Mouse (Mus musculus): Measurements from ENCODE around the gene Slc50a1. TPM values are rescaled to one million over a fixed set of nuclear protein-coding genes. Genes with fewer than 3 reads are reported as not detected.

Slc50a1 gene
- polyA plus RNA-seq, 1 experiment, result 7.0 TPM

DNA sequence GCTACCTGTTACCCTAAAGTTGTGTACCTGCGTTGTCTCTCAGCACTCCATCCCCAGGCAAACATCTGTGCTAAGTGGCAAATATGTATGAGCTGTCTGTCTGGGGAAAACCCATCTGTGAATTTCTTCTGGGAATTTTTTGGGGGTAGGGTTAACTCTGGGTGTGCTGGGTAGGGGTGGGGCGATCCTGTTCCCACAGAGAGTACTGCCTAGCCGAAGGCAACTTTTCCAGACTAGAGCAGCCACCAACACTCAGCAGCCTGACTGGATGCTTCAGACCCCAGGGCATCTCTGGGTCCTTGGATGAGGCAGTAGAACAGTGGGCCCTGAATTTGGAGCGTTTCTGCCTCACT lies 11.9 kb upstream of the Slc50a1 start:
- Histone ChIP-seq H3K36me3 (replicated peaks; ENCODE audit: low read length) (no peaks in the 10 kb centered on the region), H3K27me3 (replicated peaks) (peaks cover 90% of the 10 kb centered on the region), H3K4me1 (peaks cover 52% of the 10 kb centered on the region), H3K4me3 (replicated peaks) (no peak overlapping the region), H3K9me3 (no peaks in the 10 kb centered on the region)
- TF ChIP-seq FLI1 (IDR thresholded peaks at IDR 0.05; ENCODE audit: low read length) (no peak), GATA1 (IDR thresholded peaks at IDR 0.05; ENCODE audit: borderline replicate concordance, low read length) (no peak)

DNA sequence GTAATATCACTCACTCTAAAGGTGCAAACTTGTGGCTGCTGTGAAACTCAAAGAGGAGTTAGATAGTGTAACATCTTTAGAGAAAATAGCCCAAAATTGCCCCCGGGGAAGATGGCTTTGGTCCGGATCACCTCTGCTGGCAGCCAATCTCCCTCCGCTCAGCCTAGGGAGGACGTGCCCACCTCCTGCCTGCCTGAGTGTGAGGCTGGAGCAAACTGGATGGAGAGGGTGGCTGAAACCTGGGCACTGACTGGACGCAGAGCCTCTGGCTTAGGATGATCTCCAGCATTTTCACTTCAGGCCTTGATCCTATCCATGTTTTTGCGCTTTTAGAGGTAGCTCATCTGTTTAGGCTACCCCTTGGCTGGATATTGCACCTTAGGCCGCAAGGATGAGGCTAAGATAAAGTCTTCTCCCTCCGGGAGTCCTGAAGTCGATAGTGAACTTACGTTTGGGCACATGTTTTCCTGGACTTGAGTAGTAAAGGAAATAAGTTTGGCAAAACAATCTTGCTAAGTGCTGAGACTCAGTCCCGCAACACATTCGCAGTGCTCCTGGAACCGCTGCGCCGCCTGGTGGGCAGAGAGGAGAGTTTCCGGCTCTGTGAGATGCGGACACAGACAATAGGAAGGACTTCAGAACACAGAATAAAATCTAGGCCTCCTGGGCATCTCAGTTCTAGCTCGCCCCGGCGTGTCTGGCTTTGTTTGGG lies 11.4 kb upstream of the Slc50a1 start:
- Histone ChIP-seq H3K4me3 (replicated peaks) (peak overlapping the region; percentile 90), H3K4me1 (peaks cover 52% of the 10 kb centered on the region), H3K27me3 (replicated peaks) (peaks cover 91% of the 10 kb centered on the region), H3K36me3 (replicated peaks; ENCODE audit: low read length) (no peaks in the 10 kb centered on the region), H3K9me3 (no peaks in the 10 kb centered on the region)
- TF ChIP-seq FLI1 (IDR thresholded peaks at IDR 0.05; ENCODE audit: low read length), result no peak
- no peak for TF ChIP-seq GATA1 (IDR thresholded peaks at IDR 0.05; ENCODE audit: borderline replicate concordance, low read length)

DNA sequence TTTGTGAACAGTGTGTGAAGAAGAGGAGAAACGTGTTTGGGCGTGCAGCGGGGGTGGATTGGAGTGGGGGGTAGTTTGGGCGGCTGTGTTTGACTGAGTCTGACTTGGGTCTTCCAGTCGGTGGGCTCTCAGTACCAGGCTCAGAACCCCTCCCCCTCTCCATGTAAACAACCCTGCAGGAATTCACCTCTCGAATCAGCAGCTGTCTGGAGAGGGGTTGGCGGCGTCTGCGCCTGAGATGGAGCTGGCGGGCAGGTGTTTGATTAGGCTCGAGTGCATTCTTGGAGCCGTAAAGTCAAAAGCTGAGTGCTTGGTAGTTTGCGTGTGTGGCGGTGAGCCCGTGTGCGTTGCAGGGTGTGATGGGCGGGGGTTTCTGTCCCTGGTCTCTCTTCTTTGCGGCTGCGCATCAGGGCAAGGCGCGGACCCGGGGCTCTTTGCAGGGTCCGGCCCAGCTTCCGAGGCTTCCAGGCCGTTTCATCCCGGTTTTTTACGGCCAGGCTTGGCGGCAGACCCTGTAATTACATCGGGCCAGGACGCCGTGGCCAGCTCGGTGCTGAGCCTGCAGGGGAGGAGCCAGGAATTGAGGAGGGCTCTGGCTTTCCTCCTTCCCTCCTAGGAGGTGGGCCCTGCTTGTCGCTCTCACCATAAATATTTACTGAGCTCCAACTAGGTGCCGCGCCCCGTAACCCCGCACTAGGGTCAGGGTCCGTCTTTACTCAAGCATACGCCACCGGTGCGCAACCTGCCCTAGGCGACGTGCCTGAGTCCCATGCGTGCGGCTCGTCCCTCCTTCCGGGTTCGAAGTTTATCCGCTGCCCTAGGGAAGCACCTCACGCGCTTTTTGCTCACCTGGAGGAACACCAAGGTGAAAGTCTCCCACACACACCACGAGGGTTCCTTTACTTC lies 10.5 kb upstream of the Slc50a1 start, which contains the start of gene Efna1:
Efna1 (minus strand) TSS at position 537 of the 906 bp plus-strand sequence.
- Histone ChIP-seq H3K9me3 (no peaks in the 10 kb centered on the region), H3K4me3 (replicated peaks) (peak within 1 kb of the TSS; percentile 90), H3K27me3 (replicated peaks) (peaks cover 92% of the 10 kb centered on the region)

DNA sequence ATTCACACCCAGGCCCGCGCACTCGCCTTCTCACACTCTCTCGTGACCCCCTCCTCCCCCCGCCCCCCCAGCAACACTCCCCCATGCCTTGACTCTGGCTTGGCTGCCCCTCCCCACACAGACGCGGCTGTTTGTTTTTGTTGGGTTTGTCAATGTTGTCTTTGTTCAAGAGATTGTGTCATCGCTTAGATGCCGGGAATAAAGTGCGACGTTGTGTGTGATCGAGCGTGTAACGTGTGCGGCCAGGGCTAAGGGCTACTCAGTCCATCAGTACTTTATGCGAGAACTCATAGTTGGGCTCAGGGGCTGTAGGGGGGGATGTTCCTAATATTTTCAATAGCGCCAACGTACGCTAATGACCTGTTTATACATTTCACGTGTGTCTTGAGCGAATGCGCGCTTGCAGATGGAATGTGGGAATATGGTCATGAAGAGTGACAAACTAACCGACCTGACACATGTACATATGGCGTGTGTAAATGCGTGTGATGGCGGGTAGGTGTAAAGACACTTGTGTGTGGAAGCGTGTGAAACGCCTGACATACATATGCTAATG lies 9.8 kb upstream of the Slc50a1 start:
- peak overlapping the region; percentile 90 for H3K4me3 ChIP-seq (replicated peaks)
- H3K9me3 ChIP-seq, result no peaks in the 10 kb centered on the region
- TF ChIP-seq GATA1 (IDR thresholded peaks at IDR 0.05; ENCODE audit: borderline replicate concordance, low read length), result no peak
- TF ChIP-seq FLI1 (IDR thresholded peaks at IDR 0.05; ENCODE audit: low read length), result no peak
- H3K36me3 ChIP-seq (replicated peaks; ENCODE audit: low read length), result no peaks in the 10 kb centered on the region
- peaks cover 91% of the 10 kb centered on the region for H3K27me3 ChIP-seq (replicated peaks)
- H3K4me1 ChIP-seq, result peaks cover 45% of the 10 kb centered on the region

More for the DNA sequence above, 10.5 kb upstream of the Slc50a1 start, which contains the start of gene Efna1:
- Histone ChIP-seq H3K4me1 (peaks cover 52% of the 10 kb centered on the region), H3K36me3 (replicated peaks; ENCODE audit: low read length) (no peaks in the 10 kb centered on the region)
- TF ChIP-seq FLI1 (IDR thresholded peaks at IDR 0.05; ENCODE audit: low read length), result no peak
- TF ChIP-seq GATA1 (IDR thresholded peaks at IDR 0.05; ENCODE audit: borderline replicate concordance, low read length), result no peak

DNA sequence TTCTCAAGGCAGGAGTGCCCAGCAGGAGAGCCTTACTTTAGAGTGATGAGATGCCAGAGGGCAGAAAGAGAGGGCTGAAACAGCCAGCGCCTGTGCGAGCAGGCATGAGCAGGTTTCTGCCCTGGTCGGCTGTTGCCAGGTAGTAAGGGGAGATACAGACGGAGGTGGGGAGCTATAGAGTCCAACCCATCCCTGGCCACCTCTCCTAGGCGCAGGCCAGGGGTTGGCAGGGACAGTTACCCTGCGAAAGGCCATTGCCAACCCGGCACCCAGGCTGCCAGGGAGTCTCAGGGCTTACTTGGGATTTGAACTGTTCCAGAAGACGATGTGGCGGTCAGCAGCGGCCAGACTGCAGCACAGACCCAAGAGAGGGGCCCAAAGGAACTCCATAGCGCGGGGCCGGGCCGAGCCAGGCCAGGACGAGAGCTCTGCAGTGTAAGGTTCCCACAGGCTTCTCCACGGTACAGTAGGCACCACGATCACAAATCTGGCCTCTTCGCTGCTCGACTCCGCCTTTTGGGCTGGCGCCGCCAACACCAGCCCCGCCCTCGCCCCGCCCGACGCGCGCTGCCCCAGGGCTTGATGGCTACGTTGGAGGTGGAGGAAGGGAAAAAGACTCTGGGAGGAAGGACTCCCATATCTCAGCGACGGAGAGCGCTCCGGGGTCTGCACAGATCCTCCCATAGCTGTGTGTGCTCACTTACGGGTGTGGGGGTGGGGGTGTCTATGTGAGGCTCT lies 9.0 kb upstream of the Slc50a1 start:
- Histone ChIP-seq H3K36me3 (replicated peaks; ENCODE audit: low read length) (no peaks in the 10 kb centered on the region), H3K4me1 (peaks cover 41% of the 10 kb centered on the region), H3K27me3 (replicated peaks) (peaks cover 87% of the 10 kb centered on the region), H3K9me3 (no peaks in the 10 kb centered on the region), H3K4me3 (replicated peaks) (peak overlapping the region; percentile 90)
- TF ChIP-seq GATA1 (IDR thresholded peaks at IDR 0.05; ENCODE audit: borderline replicate concordance, low read length) (no peak), FLI1 (IDR thresholded peaks at IDR 0.05; ENCODE audit: low read length) (no peak)

DNA sequence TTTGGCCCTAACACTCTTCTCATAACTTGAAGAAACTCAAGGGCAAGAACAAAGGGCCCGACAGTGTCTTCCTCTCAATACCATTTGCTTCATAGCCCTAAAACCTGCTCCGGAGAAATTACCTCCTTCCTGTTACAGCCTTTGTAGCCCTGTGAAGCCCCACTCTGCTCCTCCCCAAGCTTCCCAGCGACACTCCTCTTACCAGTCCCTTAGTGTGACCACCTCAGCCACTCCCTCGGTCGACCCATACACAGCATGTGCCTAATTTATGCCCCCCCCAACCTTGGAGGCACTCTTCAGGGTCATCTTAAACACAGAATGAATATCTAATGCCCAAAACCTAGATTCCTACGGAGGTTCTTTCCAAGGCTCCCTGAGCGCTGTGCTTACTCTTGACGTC lies 8.3 kb upstream of the Slc50a1 start:
- TF ChIP-seq FLI1 (IDR thresholded peaks at IDR 0.05; ENCODE audit: low read length), result no peak
- no peak for TF ChIP-seq GATA1 (IDR thresholded peaks at IDR 0.05; ENCODE audit: borderline replicate concordance, low read length)
- Histone ChIP-seq H3K4me1 (peaks cover 41% of the 10 kb centered on the region), H3K9me3 (no peaks in the 10 kb centered on the region), H3K27me3 (replicated peaks) (peaks cover 80% of the 10 kb centered on the region), H3K36me3 (replicated peaks; ENCODE audit: low read length) (no peaks in the 10 kb centered on the region), H3K4me3 (replicated peaks) (no peak overlapping the region)

DNA sequence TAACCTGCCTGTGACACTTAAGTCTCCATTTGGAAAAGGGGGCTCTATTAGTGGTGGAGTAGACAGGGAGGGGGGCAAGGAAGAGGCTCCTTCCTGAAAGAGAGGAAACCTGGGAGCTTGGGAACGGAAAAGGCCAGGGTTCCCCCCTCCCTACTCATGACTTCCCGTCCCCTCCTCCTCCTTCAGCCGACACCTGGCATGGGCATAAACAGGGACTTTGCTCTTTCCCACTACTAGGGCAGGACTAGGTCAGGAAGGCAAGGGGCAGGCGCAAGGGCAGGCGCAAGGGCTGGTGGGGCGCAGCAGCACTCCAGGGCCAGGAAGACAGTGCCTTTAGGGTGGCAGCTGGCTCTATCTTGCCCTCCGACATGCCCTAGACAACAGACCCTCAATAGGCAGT lies 7.7 kb upstream of the Slc50a1 start:
- H3K4me3 ChIP-seq (replicated peaks), result peak overlapping the region; percentile 6
- no peaks in the 10 kb centered on the region for H3K36me3 ChIP-seq (replicated peaks; ENCODE audit: low read length)
- no peaks in the 10 kb centered on the region for H3K9me3 ChIP-seq
- peaks cover 81% of the 10 kb centered on the region for H3K27me3 ChIP-seq (replicated peaks)
- TF ChIP-seq GATA1 (IDR thresholded peaks at IDR 0.05; ENCODE audit: borderline replicate concordance, low read length) (no peak), FLI1 (IDR thresholded peaks at IDR 0.05; ENCODE audit: low read length) (no peak)
- H3K4me1 ChIP-seq, result peaks cover 41% of the 10 kb centered on the region

DNA sequence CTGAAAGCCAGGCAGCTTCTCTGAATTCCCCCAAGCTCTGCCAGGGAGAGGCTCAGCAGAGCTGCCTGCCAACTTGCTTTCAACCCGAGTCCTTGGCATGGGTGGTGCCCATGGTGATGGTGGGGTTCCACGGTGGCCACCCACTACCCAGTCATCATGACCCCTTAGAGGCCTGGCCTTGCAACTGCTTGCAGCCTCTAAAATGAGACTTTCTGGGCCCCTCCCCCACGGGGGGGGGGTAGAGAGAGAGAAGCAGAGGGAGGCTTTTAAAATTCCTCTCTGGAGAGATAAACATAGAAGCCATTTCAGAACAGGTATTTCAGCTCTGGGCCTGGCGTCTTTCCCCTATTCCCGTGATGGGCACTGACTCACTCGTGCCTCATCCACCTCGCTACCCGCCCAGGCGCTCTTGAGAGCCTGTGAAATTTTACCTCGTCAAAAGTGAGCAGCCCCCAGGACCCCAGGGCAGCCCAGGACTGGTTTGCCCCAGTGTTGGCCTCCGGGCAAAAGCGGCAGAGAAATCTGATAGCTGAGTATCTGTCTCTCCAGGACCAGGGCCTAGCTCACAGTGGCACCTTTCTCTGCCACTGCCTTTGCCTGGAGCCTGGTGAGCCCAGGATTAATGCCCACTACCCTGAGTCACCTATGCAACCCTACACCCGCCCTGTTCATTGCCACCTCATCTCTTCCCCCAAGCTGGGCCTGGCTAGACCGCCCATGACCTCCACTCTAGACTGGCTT lies 7.1 kb upstream of the Slc50a1 start:
- peaks cover 45% of the 10 kb centered on the region for H3K4me1 ChIP-seq
- TF ChIP-seq GATA1 (IDR thresholded peaks at IDR 0.05; ENCODE audit: borderline replicate concordance, low read length) (no peak), FLI1 (IDR thresholded peaks at IDR 0.05; ENCODE audit: low read length) (no peak)
- no peaks in the 10 kb centered on the region for H3K36me3 ChIP-seq (replicated peaks; ENCODE audit: low read length)
- peaks cover 81% of the 10 kb centered on the region for H3K27me3 ChIP-seq (replicated peaks)
- H3K4me3 ChIP-seq (replicated peaks), result no peak overlapping the region
- no peaks in the 10 kb centered on the region for H3K9me3 ChIP-seq

DNA sequence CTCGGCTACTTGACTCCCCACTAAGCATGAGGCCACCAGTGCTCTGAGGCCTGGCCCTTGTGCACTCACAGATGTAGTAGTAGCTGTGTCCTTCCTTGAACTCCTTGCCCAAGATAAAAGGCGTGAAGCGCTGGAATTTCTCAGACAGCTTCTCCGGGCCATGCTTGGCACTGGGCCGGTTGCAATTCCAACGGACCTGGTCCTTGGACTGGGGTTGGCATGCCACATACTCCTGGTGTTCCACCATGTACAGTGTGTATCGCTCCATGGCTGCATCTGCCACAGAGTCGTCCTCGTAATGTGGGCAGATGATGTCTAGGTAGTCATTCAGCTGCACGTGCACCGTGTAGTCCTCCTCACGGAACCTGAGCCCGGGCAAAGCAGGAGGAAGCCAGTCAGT lies 5.7 kb upstream of the Slc50a1 start:
- TF ChIP-seq GATA1 (IDR thresholded peaks at IDR 0.05; ENCODE audit: borderline replicate concordance, low read length) (no peak), FLI1 (IDR thresholded peaks at IDR 0.05; ENCODE audit: low read length) (no peak)
- H3K27me3 ChIP-seq (replicated peaks), result peaks cover 77% of the 10 kb centered on the region

More for the DNA sequence above, 5.7 kb upstream of the Slc50a1 start:
- peaks cover 36% of the 10 kb centered on the region for H3K4me1 ChIP-seq
- peak overlapping the region; percentile 25 for H3K4me3 ChIP-seq (replicated peaks)
- H3K9me3 ChIP-seq, result no peaks in the 10 kb centered on the region
- H3K36me3 ChIP-seq (replicated peaks; ENCODE audit: low read length), result no peaks in the 10 kb centered on the region
